Mouse (Mus musculus) hindbrain, postnatal 0 days (tissue): ENCODE results near the gene Zswim8. TPM values are rescaled to one million over a fixed set of nuclear protein-coding genes. Genes with fewer than 3 reads are reported as not detected.

Source experiments
- ATAC-seq: fragments of 200-750 bp; cut with Nextera tagmentation; 2 replicates; pipeline ENCODE4 v1.8.0; 2017; ENCODE audit warnings: mild to moderate bottlenecking, moderate TSS enrichment, moderate library complexity
- DNase-seq: peaks from one replicate; pipeline ENCODE4 v3.0.0-alpha.2; 2015; ENCODE audit warnings: low spot score
- H3K27ac ChIP-seq: fragments of 300-500 bp; sonication (generic); 2 replicates; pipeline ENCODE4 v1.5.1; 2014; ENCODE audit warnings: mild to moderate bottlenecking
- H3K27me3 ChIP-seq: fragments of 300-500 bp; sonication (generic); 2 replicates; pipeline ENCODE4 v1.6.1; 2014; ENCODE audit warnings: low read length, mixed read lengths; ENCODE audit not compliant: insufficient read depth
- H3K36me3 ChIP-seq: fragments of 300-500 bp; sonication (generic); 2 replicates; pipeline ENCODE4 v1.6.1; 2014; ENCODE audit warnings: low read length, mixed read lengths; ENCODE audit not compliant: insufficient read depth
- H3K4me1 ChIP-seq: fragments of 300-500 bp; sonication (generic); 2 replicates; pipeline ENCODE4 v1.6.1; 2014; ENCODE audit warnings: antibody characterized with exemption, low read length, mixed read lengths; ENCODE audit not compliant: insufficient read depth
- H3K4me2 ChIP-seq: fragments of 300-500 bp; sonication (generic); 2 replicates; pipeline ENCODE4 v1.6.1; 2014; ENCODE audit warnings: low read depth, mild to moderate bottlenecking, low read length, moderate library complexity, mixed read lengths
- H3K4me3 ChIP-seq: fragments of 300-500 bp; sonication (generic); 2 replicates; pipeline ENCODE4 v1.5.1; 2014; ENCODE audit warnings: low read length
- H3K9ac ChIP-seq: fragments of 300-500 bp; sonication (generic); replicated peaks from 2 replicates; pipeline ENCODE4 v1.6.1; 2014; ENCODE audit warnings: mild to moderate bottlenecking, low read length, moderate library complexity, mixed read lengths
- H3K9me3 ChIP-seq: fragments of 300-500 bp; sonication (generic); 2 replicates; pipeline ENCODE4 v1.6.1; 2016; ENCODE audit warnings: low read length, mixed read lengths
- CTCF ChIP-seq: IDR thresholded peaks from 2 replicates; pipeline ENCODE4 v1.5.1; 2016; ENCODE audit warnings: antibody characterized with exemption, control low read depth, low read depth
- WGBS: fragments of 180-500 bp; shearing (Covaris S2); extraction: QIAGEN DNeasy Blood & Tissue Kit; methylation state at CpG from one replicate; pipeline ENCODE4 v1.1.7; 2014; 5-methylcytosine and 5-hydroxymethylcytosine counted together
- polyA plus RNA-seq: library from polyadenylated mRNA; unstranded; fragments of >200 nt; fragmentation: Nextera tagmentation; extraction: Ambion mirVana; gene quantifications from 2 replicates; pipeline ENCODE4 v1.2.1, GENCODE M21; 2015
- total RNA-seq: library from RNA; depleted of rRNA; stranded (reverse); fragments of >200 nt; gene quantifications from 2 replicates; pipeline ENCODE4 v1.2.3, GENCODE M21; 2014

The Zswim8 gene
- total and polyA plus RNA-seq, 2 experiments from 2014 or later = 36.8 to 159 TPM

GRCm38 (mm10) chr14:20750503-20750902 is 43.2 kb downstream of the Zswim8 start:
- WGBS = 92% methylated on average over 5 of the region's 5 CpGs
- ATAC-seq = no peak
- DNase-seq = no peak
- Histone ChIP-seq H3K27ac (peak overlapping the region; percentile 34; the same call in 1 of the 2 replicates), H3K36me3 (peaks cover 15% of the 10 kb centered on the region), H3K4me2 (no peak overlapping the region), H3K4me3 (no peak overlapping the region), H3K9me3 (no peaks in the 10 kb centered on the region), H3K4me1 (no peaks in the 10 kb centered on the region), H3K9ac (no peak overlapping the region), H3K27me3 (no peaks in the 10 kb centered on the region)
- TF ChIP-seq CTCF = no peak

DNA sequence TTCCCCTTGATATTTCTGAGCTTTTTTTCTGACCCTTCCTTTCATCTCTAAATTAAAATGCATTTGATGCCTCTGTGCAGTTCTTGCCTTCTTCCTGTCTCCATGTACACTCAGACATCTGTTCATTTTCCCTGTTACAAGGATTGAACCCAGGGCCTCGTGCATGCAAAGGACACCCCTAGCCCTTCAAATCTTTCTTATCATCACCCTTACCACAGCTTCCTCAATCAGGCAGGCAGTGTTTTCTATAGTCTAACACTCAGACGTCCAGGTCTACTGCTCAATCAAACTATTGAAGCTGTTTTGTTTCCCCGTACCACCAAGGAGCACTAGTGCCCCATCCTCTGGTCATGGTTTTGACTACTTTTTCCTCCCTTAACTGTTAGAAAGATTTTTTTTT is 46.4 kb downstream of the Zswim8 start:
- Histone ChIP-seq H3K36me3 (peaks cover 36% of the 10 kb centered on the region; the same call in 1 of the 2 replicates), H3K9me3 (no peaks in the 10 kb centered on the region), H3K27me3 (no peaks in the 10 kb centered on the region)

DNA sequence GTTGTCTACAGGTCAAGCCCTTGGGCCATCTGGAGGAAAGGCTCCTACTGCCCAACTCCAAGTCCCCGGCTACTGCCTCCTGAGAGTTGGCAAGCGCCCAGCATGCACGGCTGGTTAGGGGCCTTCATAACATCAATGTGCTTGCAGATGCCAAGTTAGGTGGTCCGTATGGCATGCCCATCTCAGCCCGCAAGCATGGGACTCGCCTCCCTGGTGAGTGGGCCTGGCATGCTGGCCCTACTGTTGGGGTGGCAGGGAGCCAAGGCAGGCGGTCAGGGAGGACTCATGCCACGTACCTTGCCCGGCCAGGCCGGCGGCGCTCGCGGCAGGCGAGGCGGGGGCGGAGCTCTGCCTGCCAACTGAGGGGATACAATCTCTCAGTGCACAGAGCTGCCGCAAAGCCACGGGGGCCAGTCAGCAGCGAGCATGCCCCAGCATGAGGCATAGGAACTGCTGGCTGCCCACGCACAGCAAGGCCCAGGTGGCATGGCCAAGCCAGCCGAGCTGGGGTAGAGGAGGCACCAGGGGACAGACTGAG is 50.1 kb downstream of the Zswim8 start:
- peak; percentile 30 for DNase-seq
- peak; percentile 61 for ATAC-seq
- Histone ChIP-seq H3K4me1 (no peaks in the 10 kb centered on the region), H3K4me2 (no peak overlapping the region), H3K4me3 (no peak overlapping the region), H3K36me3 (peaks cover 66% of the 10 kb centered on the region), H3K27me3 (no peaks in the 10 kb centered on the region), H3K9me3 (no peaks in the 10 kb centered on the region), H3K27ac (no peak overlapping the region), H3K9ac (no peak overlapping the region)
- WGBS = 75% methylated on average over 22 of the region's 22 CpGs
- TF ChIP-seq CTCF = no peak

More for the DNA sequence above, 46.4 kb downstream of the Zswim8 start:
- 84% methylated on average over 3 of the region's 3 CpGs for WGBS
- TF ChIP-seq CTCF = no peak
- no peak overlapping the region for H3K9ac ChIP-seq
- H3K4me2 ChIP-seq = no peak overlapping the region
- ATAC-seq = no peak
- no peak overlapping the region for H3K27ac ChIP-seq
- H3K4me1 ChIP-seq = no peaks in the 10 kb centered on the region
- no peak overlapping the region for H3K4me3 ChIP-seq
- DNase-seq = no peak

- 82% methylated on average over 8 of the region's 8 CpGs for WGBS
- H3K9ac ChIP-seq = no peak overlapping the region
- ATAC-seq (no peak), DNase-seq (no peak)
- no peak overlapping the region for H3K4me3 ChIP-seq
- peak; percentile 36; the same call in 1 of the 2 replicates for TF ChIP-seq CTCF
- H3K27ac ChIP-seq = no peak overlapping the region
- no peaks in the 10 kb centered on the region for H3K27me3 ChIP-seq
- H3K4me1 ChIP-seq = no peaks in the 10 kb centered on the region
- H3K36me3 ChIP-seq = peaks cover 80% of the 10 kb centered on the region
- no peaks in the 10 kb centered on the region for H3K9me3 ChIP-seq
- H3K4me2 ChIP-seq = no peak overlapping the region
These were observed 51.5 kb downstream of the Zswim8 start for GRCm38 (mm10) chr14:20758768-20759435.

DNA sequence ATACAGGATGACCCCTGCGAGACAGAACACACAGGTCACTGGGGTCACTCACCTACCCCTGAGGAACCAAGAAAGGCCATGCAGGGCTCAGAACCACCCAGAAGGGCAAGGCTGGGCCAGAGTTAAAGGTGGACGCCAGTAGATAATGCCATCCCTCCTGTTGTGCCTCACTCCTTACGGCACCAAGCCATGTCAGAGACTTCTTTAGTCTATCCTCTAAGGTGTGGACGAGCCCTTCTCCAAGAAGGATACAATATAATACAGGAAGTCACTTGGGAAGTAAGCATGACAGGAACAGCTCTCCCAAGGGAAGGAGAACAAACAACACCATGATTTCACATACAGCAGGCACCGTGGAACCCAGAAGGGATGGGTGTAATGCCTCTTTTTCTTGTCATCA is 57.6 kb downstream of the Zswim8 start:
- peaks cover 61% of the 10 kb centered on the region for H3K36me3 ChIP-seq
- 83% methylated on average over 5 of the region's 5 CpGs for WGBS
- no peak for ATAC-seq

DNA sequence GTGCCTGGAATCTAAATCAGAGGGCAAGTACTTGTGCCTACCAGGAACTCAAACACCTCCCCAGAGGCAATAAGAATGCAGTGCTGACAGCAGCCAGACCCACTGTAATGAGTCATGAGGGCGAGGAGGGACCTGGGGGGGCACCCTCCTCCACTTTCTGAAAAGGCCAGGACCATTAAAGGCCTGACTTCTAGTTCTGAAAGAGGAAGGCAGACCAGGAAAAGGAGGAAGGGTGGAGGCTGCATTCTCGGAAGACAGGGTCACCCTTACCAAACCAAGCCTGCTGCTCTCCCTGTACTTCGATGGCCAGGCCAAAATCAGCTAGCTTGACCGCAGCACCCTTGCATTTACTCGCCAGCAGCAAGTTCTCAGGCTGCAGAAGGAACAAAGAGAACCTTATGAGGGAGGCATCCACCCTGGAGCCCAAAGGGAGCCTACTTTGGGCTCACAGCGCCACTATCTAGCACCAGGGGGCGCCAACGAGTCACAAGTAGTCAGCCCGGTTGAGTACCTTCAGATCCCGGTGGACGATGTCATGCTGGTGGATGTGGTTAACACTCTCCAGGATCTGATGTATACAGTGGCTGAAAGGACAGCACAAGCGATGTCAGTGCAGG is 58.4 kb downstream of the Zswim8 start:
- Histone ChIP-seq H3K4me1 (no peaks in the 10 kb centered on the region), H3K4me3 (no peak overlapping the region), H3K27me3 (no peaks in the 10 kb centered on the region), H3K36me3 (peaks cover 56% of the 10 kb centered on the region), H3K4me2 (no peak overlapping the region), H3K9me3 (no peaks in the 10 kb centered on the region), H3K9ac (no peak overlapping the region), H3K27ac (peak overlapping the region; percentile 9; the same call in 1 of the 2 replicates)
- DNase-seq = peak; percentile 91
- ATAC-seq = peak; percentile 85
- peak; percentile 96 for TF ChIP-seq CTCF
- WGBS = 28% methylated on average over 12 of the region's 12 CpGs

More for the DNA sequence above, 57.6 kb downstream of the Zswim8 start:
- Histone ChIP-seq H3K4me2 (no peak overlapping the region), H3K27me3 (no peaks in the 10 kb centered on the region), H3K27ac (no peak overlapping the region), H3K9me3 (no peaks in the 10 kb centered on the region), H3K4me1 (no peaks in the 10 kb centered on the region), H3K9ac (no peak overlapping the region), H3K4me3 (no peak overlapping the region)
- no peak for TF ChIP-seq CTCF
- no peak for DNase-seq

- 92% methylated on average over 7 of the region's 7 CpGs for WGBS
- no peak for TF ChIP-seq CTCF
- DNase-seq = no peak
These were observed 60.6 kb downstream of the Zswim8 start for GRCm38 (mm10) chr14:20767936-20768335.

More at GRCm38 (mm10) chr14:20767936-20768335, 60.6 kb downstream of the Zswim8 start:
- ATAC-seq = no peak
- Histone ChIP-seq H3K27me3 (no peaks in the 10 kb centered on the region), H3K4me1 (no peaks in the 10 kb centered on the region), H3K36me3 (peaks cover 42% of the 10 kb centered on the region), H3K9me3 (no peaks in the 10 kb centered on the region), H3K9ac (no peak overlapping the region), H3K4me2 (no peak overlapping the region), H3K27ac (no peak overlapping the region; the same call in 1 of the 2 replicates), H3K4me3 (no peak overlapping the region)
